Mouse (Mus musculus): ENCODE measurements around the gene Gm128. TPM values are rescaled to one million over a fixed set of nuclear protein-coding genes. Genes with fewer than 3 reads are reported as not detected.

The Gm128 gene
- polyA plus RNA-seq (2015; fragmentation: Nextera tagmentation; extraction: Ambion mirVana), result 0.31 and 0.46 TPM in 2 replicates

GRCm38 (mm10) chr3:95241498-95241897 is at the start of gene Gm128:
Gene Gm128 (minus strand): TSS chr3:95241598.

GRCm38 (mm10) chr3:95281216-95282126 is 40.1 kb upstream of the Gm128 start, which contains the start of the genes Mindy1 and Prune1:
Gene Mindy1 (plus strand): TSS chr3:95281345.
Gene Prune1 (minus strand): TSS chr3:95282076.

GRCm38 (mm10) chr3:95250783-95251424 is 9.5 kb upstream of the Gm128 start, which contains the start of gene Bnipl:
Gene Bnipl (minus strand): TSS chr3:95251193.

GRCm38 (mm10) chr3:95231298-95232221 is 9.8 kb downstream of the Gm128 start, which contains the start of gene Mllt11:
Gene Mllt11 (minus strand): TSS chr3:95232171.

GRCm38 (mm10) chr3:95228148-95228893 is 13.1 kb downstream of the Gm128 start, which contains the start of gene Cdc42se1:
Gene Cdc42se1 (plus strand): TSS chr3:95228732.

GRCm38 (mm10) chr3:95217255-95218134 is 23.9 kb downstream of the Gm128 start, which contains the start of gene Gabpb2:
Gene Gabpb2 (minus strand): TSS chr3:95217916.

Other genes starting within 250 kb of the Gm128 start
- gene Zfp687, start 226.2 kb downstream of the Gm128 start, polyA plus RNA-seq (2015; fragmentation: Nextera tagmentation; extraction: Ambion mirVana), result 9.0 and 9.9 TPM in 2 replicates
- gene Psmd4, start 199.0 kb downstream of the Gm128 start, polyA plus RNA-seq (2015; fragmentation: Nextera tagmentation; extraction: Ambion mirVana), result 183 and 187 TPM in 2 replicates
- 13.8 and 15.1 TPM in 2 replicates for gene Pip5k1a, start 134.7 kb downstream of the Gm128 start, polyA plus RNA-seq (2015; fragmentation: Nextera tagmentation; extraction: Ambion mirVana)
- gene Vps72, start 130.6 kb downstream of the Gm128 start, polyA plus RNA-seq (2015; fragmentation: Nextera tagmentation; extraction: Ambion mirVana), result 49.8 and 56.7 TPM in 2 replicates
- 1.3 and 2.1 TPM in 2 replicates for gene Tmod4, start 117.1 kb downstream of the Gm128 start, polyA plus RNA-seq (2015; fragmentation: Nextera tagmentation; extraction: Ambion mirVana)
- gene Scnm1, start 107.6 kb downstream of the Gm128 start, polyA plus RNA-seq (2015; fragmentation: Nextera tagmentation; extraction: Ambion mirVana), result 42.9 and 44.7 TPM in 2 replicates
- gene Lysmd1, start 107.5 kb downstream of the Gm128 start, polyA plus RNA-seq (2015; fragmentation: Nextera tagmentation; extraction: Ambion mirVana), result 7.0 and 9.5 TPM in 2 replicates
- gene Tnfaip8l2, start 99.2 kb downstream of the Gm128 start, polyA plus RNA-seq (2015; fragmentation: Nextera tagmentation; extraction: Ambion mirVana), result 22.2 and 26.2 TPM in 2 replicates
- 0.72 and 0.96 TPM in 2 replicates for gene Sema6c, start 81.1 kb downstream of the Gm128 start, polyA plus RNA-seq (2015; fragmentation: Nextera tagmentation; extraction: Ambion mirVana)
- 10.6 and 10.9 TPM in 2 replicates for gene Gabpb2, start 23.7 kb downstream of the Gm128 start, polyA plus RNA-seq (2015; fragmentation: Nextera tagmentation; extraction: Ambion mirVana)
- gene Cdc42se1, start 12.9 kb downstream of the Gm128 start, polyA plus RNA-seq (2015; fragmentation: Nextera tagmentation; extraction: Ambion mirVana), result 62.9 and 76.5 TPM in 2 replicates
- gene Mllt11, start 9.4 kb downstream of the Gm128 start, polyA plus RNA-seq (2015; fragmentation: Nextera tagmentation; extraction: Ambion mirVana), result 3.5 and 4.2 TPM in 2 replicates
- not detected in 2 replicates for gene Bnipl, start 9.6 kb upstream of the Gm128 start, polyA plus RNA-seq (2015; fragmentation: Nextera tagmentation; extraction: Ambion mirVana)
- gene Mindy1, start 39.7 kb upstream of the Gm128 start, polyA plus RNA-seq (2015; fragmentation: Nextera tagmentation; extraction: Ambion mirVana), result 28.2 and 36.1 TPM in 2 replicates
- gene Prune1, start 40.5 kb upstream of the Gm128 start, polyA plus RNA-seq (2015; fragmentation: Nextera tagmentation; extraction: Ambion mirVana), result 7.8 and 8.4 TPM in 2 replicates
- 3.6 and 4.8 TPM in 2 replicates for gene Anxa9, start 65.6 kb upstream of the Gm128 start, polyA plus RNA-seq (2015; fragmentation: Nextera tagmentation; extraction: Ambion mirVana)
- gene Cers2, start 73.2 kb upstream of the Gm128 start, polyA plus RNA-seq (2015; fragmentation: Nextera tagmentation; extraction: Ambion mirVana), result 99.7 and 109 TPM in 2 replicates
- 12.7 TPM in 2 replicates for gene Setdb1, start 115.6 kb upstream of the Gm128 start, polyA plus RNA-seq (2015; fragmentation: Nextera tagmentation; extraction: Ambion mirVana)
- not detected in 2 replicates for gene 4930558C23Rik, start 161.2 kb upstream of the Gm128 start, polyA plus RNA-seq (2015; fragmentation: Nextera tagmentation; extraction: Ambion mirVana)
- 15.8 and 16.3 TPM in 2 replicates for gene Arnt, start 192.8 kb upstream of the Gm128 start, polyA plus RNA-seq (2015; fragmentation: Nextera tagmentation; extraction: Ambion mirVana)

All from spleen, postnatal 0 days (tissue).